Mouse (Mus musculus) liver, embryonic 14.5 days (tissue): Measurements from ENCODE around the gene Vcam1.

Experiments used
- CTCF ChIP-seq: IDR thresholded peaks from 2 replicates; pipeline ENCODE4 v1.5.1; 2016; ENCODE audit warnings: antibody characterized with exemption, low read depth, control low read depth
- EP300 ChIP-seq: IDR thresholded peaks from 2 replicates; pipeline ENCODE4 v1.6.1; 2016; ENCODE audit warnings: antibody characterized with exemption, low read depth

GRCm38 (mm10) chr3:116120391-116120790, 9.1 kb downstream of the Vcam1 start:
- TF ChIP-seq CTCF (no peak), EP300 (no peak)
